Mouse (Mus musculus): ENCODE results near the gene Esd. TPM values are rescaled to one million over a fixed set of nuclear protein-coding genes. Genes with fewer than 3 reads are reported as not detected.

Esd gene
- total RNA-seq, 2 experiments from 2014 or later = 66.1 to 83.7 TPM

DNA sequence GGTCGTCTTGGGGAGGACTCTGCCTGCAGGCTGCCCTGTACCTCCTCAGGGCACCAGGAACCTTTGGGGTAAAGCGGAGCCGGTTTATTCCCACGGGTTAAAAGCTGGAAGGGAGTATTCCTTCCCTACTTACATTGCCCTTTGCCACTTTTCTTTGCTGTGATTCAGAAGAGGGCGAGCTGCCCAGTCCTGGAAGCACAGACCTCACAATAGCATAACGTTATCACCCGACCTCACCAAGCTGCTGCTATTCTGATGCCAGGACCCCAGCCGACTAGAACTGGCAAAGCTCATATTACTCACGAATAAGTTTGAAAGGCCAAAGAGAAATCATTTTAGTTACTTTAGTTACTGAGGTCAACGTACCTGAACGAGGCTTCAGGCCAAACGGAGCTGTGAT is 62.8 kb downstream of the Esd start:
- DNase-seq = no peak

DNA sequence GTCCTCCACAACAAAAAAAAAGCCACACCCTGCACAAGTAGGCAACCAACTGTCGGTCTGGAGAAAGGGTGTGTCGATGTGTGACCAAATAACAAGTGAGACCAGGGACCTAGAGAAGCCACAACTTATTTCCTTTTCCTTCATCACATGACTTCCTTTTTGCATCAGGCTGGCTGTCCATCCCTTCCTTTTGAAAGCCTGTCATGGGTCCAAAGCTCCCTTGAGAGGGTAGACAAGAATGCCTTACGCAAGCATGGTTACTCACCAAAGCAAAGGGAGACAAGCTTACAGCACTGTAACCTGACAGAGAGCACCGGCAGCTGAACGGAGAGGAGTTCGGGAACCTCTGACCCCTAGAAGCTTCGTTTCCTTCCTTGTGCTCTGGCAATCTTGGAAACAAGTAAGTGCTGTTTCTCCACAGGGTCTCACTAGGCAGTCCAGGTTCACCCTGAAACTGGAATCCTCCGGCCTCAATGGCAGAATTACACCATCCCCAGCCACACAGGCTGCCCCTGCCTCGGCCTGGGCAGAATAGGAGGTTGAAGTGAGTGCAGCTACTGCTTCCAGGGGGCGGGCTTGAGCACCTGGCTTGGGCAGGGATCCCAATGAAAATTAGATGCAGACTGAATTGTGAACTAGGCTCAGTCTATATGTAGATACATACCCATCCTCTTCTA is 65.4 kb downstream of the Esd start:
- DNase-seq = no peak

DNA sequence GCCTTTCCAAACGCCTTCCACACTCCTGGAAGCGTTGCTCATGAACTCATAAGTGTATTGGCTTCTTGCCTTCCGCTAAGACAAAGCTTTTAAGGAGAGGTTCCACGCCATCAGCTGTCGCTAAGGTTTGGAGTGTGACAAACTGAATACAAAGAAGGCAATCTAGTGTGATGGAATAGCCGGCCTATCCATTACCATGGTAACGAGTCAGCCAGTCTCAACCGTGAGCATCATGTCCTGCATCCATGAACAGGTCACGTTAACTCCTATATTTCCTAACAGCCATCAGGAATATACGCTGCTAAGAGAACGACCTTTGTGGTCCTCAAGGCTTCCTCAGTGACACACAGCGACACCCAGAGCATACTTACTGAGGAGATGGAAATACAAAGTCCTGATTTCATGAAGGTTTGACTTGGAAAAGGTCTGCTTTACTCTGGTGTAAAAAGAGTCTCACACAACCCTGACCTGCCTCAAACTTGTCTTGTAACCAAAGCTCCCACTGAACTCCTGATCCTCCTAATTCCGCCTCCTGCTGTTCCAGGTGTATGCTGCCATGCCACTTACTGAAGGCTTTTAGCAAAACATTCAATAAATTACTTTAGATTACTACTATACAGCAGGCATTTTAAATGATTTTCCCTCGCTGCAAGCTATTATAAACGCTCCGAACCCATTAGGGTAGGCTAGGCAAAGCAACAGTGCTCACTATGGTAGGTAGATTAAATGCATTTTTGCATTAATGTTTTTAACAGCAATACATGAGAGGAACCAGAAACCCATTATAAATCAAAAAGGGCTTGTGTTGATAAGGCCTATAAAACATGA is 66.2 kb downstream of the Esd start:
- no peak for DNase-seq

Other genes with a start within 250 kb of the Esd start
- under 1 TPM; 0.10 to 0.35 TPM for gene Htr2a, start 91.5 kb upstream of the Esd start, total RNA-seq (2021)
- gene Lrch1, start 215.6 kb downstream of the Esd start, total RNA-seq (2021) = 1 to 10 TPM; 4.1 to 4.2 TPM